Mouse (Mus musculus): ENCODE measurements around the gene Trim44.

DNA sequence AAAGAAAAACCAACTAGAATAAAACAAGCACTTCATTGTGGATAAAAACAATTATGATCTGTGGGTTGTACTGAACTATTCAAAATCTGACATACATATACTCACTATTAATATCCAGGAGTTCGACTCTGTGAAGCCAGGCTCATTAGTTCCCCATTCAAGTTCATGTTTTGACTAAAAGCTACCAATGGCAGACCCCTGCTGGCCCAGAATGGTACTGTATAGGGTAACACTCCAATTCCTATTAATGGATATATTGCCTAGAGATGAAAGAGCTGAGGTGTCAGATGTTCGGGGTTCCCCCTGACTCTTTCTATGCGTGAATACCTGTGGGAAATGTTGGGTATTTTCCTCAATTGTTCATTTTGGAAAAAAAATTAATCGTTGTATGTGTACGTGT is 117.6 kb downstream of the Trim44 start:
- TF ChIP-seq CTCF (IDR thresholded peaks at IDR 0.05; ENCODE audit: low read depth) (peak; percentile 56; the same call in 1 of the 2 replicates), EP300 (IDR thresholded peaks at IDR 0.05; ENCODE audit: low read depth) (no peak)
